Mouse (Mus musculus): Measurements from ENCODE around the gene Ola1. TPM values are rescaled to one million over a fixed set of nuclear protein-coding genes. Genes with fewer than 3 reads are reported as not detected.

The Ola1 gene
- polyA plus RNA-seq, 1 experiment, result 1.5 TPM

DNA sequence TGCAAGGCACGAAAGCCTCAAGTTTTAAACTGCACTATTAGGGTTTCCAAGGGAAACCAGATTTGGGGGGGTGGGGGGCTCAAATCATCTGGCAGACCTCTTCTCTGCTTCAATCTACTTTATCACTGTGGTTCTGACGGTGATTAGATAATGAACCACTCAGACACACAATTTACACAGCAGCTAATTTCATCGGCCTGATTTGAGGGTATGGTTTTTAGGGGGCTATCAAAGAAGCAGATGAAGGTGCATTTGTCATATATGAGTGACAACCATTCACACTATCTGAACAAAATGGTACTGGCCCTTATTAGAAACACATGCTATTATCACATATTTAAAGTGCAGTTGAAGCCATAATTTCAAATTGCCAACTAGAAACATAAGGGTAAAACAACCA is 61.5 kb downstream of the Ola1 start:
- WGBS, result 92% methylated on average over 3 of the region's 3 CpGs

DNA sequence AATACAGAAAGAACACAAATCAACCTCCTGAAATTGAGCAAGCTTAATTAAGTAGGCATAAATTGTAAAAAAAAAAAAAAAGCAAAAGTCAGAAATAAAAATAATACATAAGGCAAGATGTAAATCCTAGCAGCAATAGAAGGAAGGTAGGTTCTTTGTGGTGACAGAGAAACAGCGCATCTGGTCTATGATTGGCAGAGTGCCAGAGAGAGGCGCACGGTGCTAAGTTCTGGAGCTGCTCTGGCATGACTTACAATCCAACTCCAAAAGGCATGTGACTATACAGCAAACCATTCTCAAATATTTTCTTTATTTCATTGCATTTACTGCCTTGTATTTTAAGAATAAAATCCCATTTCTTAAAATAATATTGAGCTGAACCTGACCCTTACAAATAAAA is 68.2 kb downstream of the Ola1 start:
- WGBS, result 66% methylated on average over 3 of the region's 3 CpGs
- H3K36me3 ChIP-seq (ENCODE audit: control insufficient read depth, insufficient read depth, low read length), result peaks cover 6% of the 10 kb centered on the region
- no peaks in the 10 kb centered on the region for H3K4me1 ChIP-seq (ENCODE audit: control insufficient read depth, insufficient read depth, insufficient read length, low read length)
- H3K4me3 ChIP-seq (ENCODE audit: low read depth, low read length), result no peak overlapping the region
- H3K27me3 ChIP-seq (ENCODE audit: control insufficient read depth, insufficient read depth, low read length), result no peaks in the 10 kb centered on the region
- TF ChIP-seq CTCF (IDR thresholded peaks at IDR 0.05; ENCODE audit: extremely low read depth, insufficient read length, insufficient replicate concordance, low read depth, low read length), result no peak
- no peak overlapping the region for H3K27ac ChIP-seq (ENCODE audit: insufficient read depth, low read depth, low read length)

More for the DNA sequence above, 61.5 kb downstream of the Ola1 start:
- no peak overlapping the region for H3K4me3 ChIP-seq (ENCODE audit: low read depth, low read length)
- H3K27ac ChIP-seq (ENCODE audit: insufficient read depth, low read depth, low read length), result no peak overlapping the region
- H3K4me1 ChIP-seq (ENCODE audit: control insufficient read depth, insufficient read depth, insufficient read length, low read length), result peaks cover 3% of the 10 kb centered on the region; the same call in 1 of the 2 replicates
- no peaks in the 10 kb centered on the region for H3K27me3 ChIP-seq (ENCODE audit: control insufficient read depth, insufficient read depth, low read length)
- peaks cover 14% of the 10 kb centered on the region for H3K36me3 ChIP-seq (ENCODE audit: control insufficient read depth, insufficient read depth, low read length)
- TF ChIP-seq POLR2A (IDR thresholded peaks at IDR 0.05; ENCODE audit: low read depth, low read length) (no peak), CTCF (IDR thresholded peaks at IDR 0.05; ENCODE audit: extremely low read depth, insufficient read length, insufficient replicate concordance, low read depth, low read length) (no peak)

GRCm38 (mm10) chr2:73146111-73146510 is 72.6 kb downstream of the Ola1 start:
- TF ChIP-seq POLR2A (IDR thresholded peaks at IDR 0.05; ENCODE audit: low read depth, low read length) (no peak), CTCF (IDR thresholded peaks at IDR 0.05; ENCODE audit: extremely low read depth, insufficient read length, insufficient replicate concordance, low read depth, low read length) (no peak)
- no peaks in the 10 kb centered on the region for H3K4me1 ChIP-seq (ENCODE audit: control insufficient read depth, insufficient read depth, insufficient read length, low read length)
- no peak overlapping the region for H3K27ac ChIP-seq (ENCODE audit: insufficient read depth, low read depth, low read length)
- 69% methylated on average over 2 of the region's 2 CpGs for WGBS
- no peak overlapping the region for H3K4me3 ChIP-seq (ENCODE audit: low read depth, low read length)
- no peaks in the 10 kb centered on the region for H3K27me3 ChIP-seq (ENCODE audit: control insufficient read depth, insufficient read depth, low read length)
- H3K36me3 ChIP-seq (ENCODE audit: control insufficient read depth, insufficient read depth, low read length), result peaks cover 2% of the 10 kb centered on the region

GRCm38 (mm10) chr2:73143732-73144131 is 75.0 kb downstream of the Ola1 start:
- Histone ChIP-seq H3K27me3 (ENCODE audit: control insufficient read depth, insufficient read depth, low read length) (no peaks in the 10 kb centered on the region), H3K36me3 (ENCODE audit: control insufficient read depth, insufficient read depth, low read length) (peaks cover 3% of the 10 kb centered on the region; the same call in 1 of the 2 replicates), H3K4me3 (ENCODE audit: low read depth, low read length) (no peak overlapping the region), H3K27ac (ENCODE audit: insufficient read depth, low read depth, low read length) (no peak overlapping the region), H3K4me1 (ENCODE audit: control insufficient read depth, insufficient read depth, insufficient read length, low read length) (no peaks in the 10 kb centered on the region)
- TF ChIP-seq POLR2A (IDR thresholded peaks at IDR 0.05; ENCODE audit: low read depth, low read length), result no peak
- TF ChIP-seq CTCF (IDR thresholded peaks at IDR 0.05; ENCODE audit: extremely low read depth, insufficient read length, insufficient replicate concordance, low read depth, low read length), result no peak
- 95% methylated on average over 2 of the region's 2 CpGs for WGBS

DNA sequence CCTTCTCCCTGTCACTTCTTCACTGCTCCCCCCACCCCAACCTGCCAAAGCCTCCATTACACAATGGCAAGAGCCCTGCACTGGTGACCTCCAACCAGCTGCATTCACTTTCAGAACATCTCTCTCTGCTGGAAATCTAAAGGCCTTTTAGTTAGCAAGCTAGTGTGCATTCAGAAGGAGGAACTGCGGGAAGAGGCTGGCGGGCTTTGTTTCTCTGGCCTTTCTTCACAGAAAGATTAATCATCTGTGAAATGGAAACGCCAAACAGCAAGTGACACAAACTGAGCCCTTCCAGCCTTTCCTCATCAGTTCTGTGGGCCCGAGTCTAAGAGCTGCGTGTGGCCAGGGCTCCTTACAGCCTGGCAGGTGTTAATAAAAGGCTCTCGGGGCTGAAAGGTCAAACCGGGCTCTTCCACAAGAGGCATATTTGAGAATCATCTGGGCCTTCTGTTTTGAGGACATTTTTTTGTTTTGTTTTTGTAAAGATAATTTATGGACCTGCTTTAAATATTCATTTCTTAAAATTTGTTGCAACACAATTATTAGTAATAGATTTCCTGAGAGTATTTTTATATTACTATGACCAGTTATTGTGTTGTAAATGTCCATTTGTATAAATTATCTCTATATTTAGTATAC is 75.8 kb downstream of the Ola1 start:
- peaks cover 3% of the 10 kb centered on the region; the same call in 1 of the 2 replicates for H3K36me3 ChIP-seq (ENCODE audit: control insufficient read depth, insufficient read depth, low read length)
- TF ChIP-seq CTCF (IDR thresholded peaks at IDR 0.05; ENCODE audit: extremely low read depth, insufficient read length, insufficient replicate concordance, low read depth, low read length) (no peak), POLR2A (IDR thresholded peaks at IDR 0.05; ENCODE audit: low read depth, low read length) (no peak)
- H3K4me1 ChIP-seq (ENCODE audit: control insufficient read depth, insufficient read depth, insufficient read length, low read length), result no peaks in the 10 kb centered on the region
- no peaks in the 10 kb centered on the region for H3K27me3 ChIP-seq (ENCODE audit: control insufficient read depth, insufficient read depth, low read length)
- H3K27ac ChIP-seq (ENCODE audit: insufficient read depth, low read depth, low read length), result no peak overlapping the region
- 84% methylated on average over 7 of the region's 7 CpGs for WGBS
- no peak overlapping the region for H3K4me3 ChIP-seq (ENCODE audit: low read depth, low read length)

GRCm38 (mm10) chr2:73132897-73133296 is 85.8 kb downstream of the Ola1 start:
- H3K4me3 ChIP-seq (ENCODE audit: low read depth, low read length), result no peak overlapping the region
- WGBS, result 73% methylated on average over 2 of the region's 2 CpGs
- no peaks in the 10 kb centered on the region for H3K27me3 ChIP-seq (ENCODE audit: control insufficient read depth, insufficient read depth, low read length)
- H3K27ac ChIP-seq (ENCODE audit: insufficient read depth, low read depth, low read length), result no peak overlapping the region
- peaks cover 2% of the 10 kb centered on the region; the same call in 1 of the 2 replicates for H3K36me3 ChIP-seq (ENCODE audit: control insufficient read depth, insufficient read depth, low read length)
- H3K4me1 ChIP-seq (ENCODE audit: control insufficient read depth, insufficient read depth, insufficient read length, low read length), result no peaks in the 10 kb centered on the region
- TF ChIP-seq POLR2A (IDR thresholded peaks at IDR 0.05; ENCODE audit: low read depth, low read length), result no peak
- no peak for TF ChIP-seq CTCF (IDR thresholded peaks at IDR 0.05; ENCODE audit: extremely low read depth, insufficient read length, insufficient replicate concordance, low read depth, low read length)

GRCm38 (mm10) chr2:73127686-73128085 is 91.0 kb downstream of the Ola1 start:
- Histone ChIP-seq H3K4me1 (ENCODE audit: control insufficient read depth, insufficient read depth, insufficient read length, low read length) (no peaks in the 10 kb centered on the region), H3K27ac (ENCODE audit: insufficient read depth, low read depth, low read length) (no peak overlapping the region), H3K4me3 (ENCODE audit: low read depth, low read length) (no peak overlapping the region), H3K36me3 (ENCODE audit: control insufficient read depth, insufficient read depth, low read length) (no peaks in the 10 kb centered on the region), H3K27me3 (ENCODE audit: control insufficient read depth, insufficient read depth, low read length) (no peaks in the 10 kb centered on the region)
- 75% methylated on average over 1 of the region's 1 CpGs for WGBS
- TF ChIP-seq POLR2A (IDR thresholded peaks at IDR 0.05; ENCODE audit: low read depth, low read length) (no peak), CTCF (IDR thresholded peaks at IDR 0.05; ENCODE audit: extremely low read depth, insufficient read length, insufficient replicate concordance, low read depth, low read length) (no peak)

Measured in small intestine, adult 2 months (tissue).